Mouse (Mus musculus) MEL (cell line): ENCODE data around the gene Ppp1r1b. TPM values are rescaled to one million over a fixed set of nuclear protein-coding genes. Genes with fewer than 3 reads are reported as not detected.

Source experiments
- DNase-seq: peaks from one replicate; pipeline ENCODE4 v3.0.0; 2011; ENCODE audit warnings: low read depth, low spot score
- H3K27ac ChIP-seq: 2 replicates; pipeline ENCODE4 v1.5.1; 2012; ENCODE audit warnings: low read depth, mild to moderate bottlenecking, control low read depth, low read length, moderate library complexity; ENCODE audit not compliant: control insufficient read depth
- H3K27me3 ChIP-seq, 2 experiments: fragments of 150-350 bp in 1 of 2; sonication (generic) in 1 of 2; 2 replicates each; pipeline ENCODE4 v1.6.1; 2012; ENCODE audit warnings: low read length in 2 of 2, mild to moderate bottlenecking in 2 of 2, improper control_type of control experiment in 1 of 2, moderate library complexity in 1 of 2; ENCODE audit not compliant: insufficient read depth in 2 of 2, control insufficient read depth in 1 of 2
- H3K36me3 ChIP-seq, 2 experiments: 2 replicates each; pipeline ENCODE4 v1.6.1; 2012 to 2014; ENCODE audit warnings: low read length in 2 of 2, improper control_type of control experiment in 1 of 2, inconsistent platforms in 1 of 2, mild to moderate bottlenecking in 1 of 2; ENCODE audit not compliant: insufficient read depth in 2 of 2, control insufficient read depth in 1 of 2
- H3K4me1 ChIP-seq, 2 experiments: fragments of 150-350 bp in 1 of 2; sonication (generic) in 1 of 2; 2 replicates each; pipeline ENCODE4 v1.6.1; 2012; ENCODE audit warnings: low read length in 2 of 2, improper control_type of control experiment in 1 of 2, mild to moderate bottlenecking in 1 of 2; ENCODE audit not compliant: insufficient read depth in 2 of 2, control insufficient read depth in 1 of 2
- H3K4me3 ChIP-seq, 2 experiments: fragments of 150-350 bp in 1 of 2; sonication (generic) in 1 of 2; 2 replicates each; pipeline ENCODE4 v1.5.1; 2012; ENCODE audit warnings: low read depth in 2 of 2, low read length in 2 of 2, mild to moderate bottlenecking in 2 of 2, moderate library complexity in 2 of 2, control low read depth in 1 of 2, improper control_type of control experiment in 1 of 2; ENCODE audit not compliant: control insufficient read depth in 1 of 2, insufficient read depth in 1 of 2
- H3K79me2 ChIP-seq: 2 replicates; pipeline ENCODE4 v1.6.1; 2012; ENCODE audit warnings: mild to moderate bottlenecking, low read length, moderate library complexity; ENCODE audit not compliant: control insufficient read depth, poor library complexity, insufficient read depth
- H3K9ac ChIP-seq: 2 replicates; pipeline ENCODE4 v1.6.1; 2012; ENCODE audit warnings: low read depth, mild to moderate bottlenecking, control low read depth, low read length, moderate library complexity; ENCODE audit not compliant: control insufficient read depth, poor library complexity, severe bottlenecking
- H3K9me3 ChIP-seq: fragments of 150-350 bp; sonication (generic); replicated peaks from 2 replicates; pipeline ENCODE4 v1.6.1; 2012; ENCODE audit warnings: mild to moderate bottlenecking, low read length, improper control_type of control experiment, moderate library complexity; ENCODE audit not compliant: insufficient read depth
- BHLHE40 ChIP-seq: IDR thresholded peaks from 2 replicates; pipeline ENCODE4 v1.6.1; 2012; ENCODE audit warnings: low read depth, mild to moderate bottlenecking, inconsistent platforms, low read length, improper control_type of control experiment, borderline replicate concordance
- CHD1 ChIP-seq: IDR thresholded peaks from 2 replicates; pipeline ENCODE4 v1.6.1; 2012; ENCODE audit warnings: low read depth, mild to moderate bottlenecking, inconsistent platforms, low read length, improper control_type of control experiment
- CHD2 ChIP-seq: IDR thresholded peaks from 2 replicates; pipeline ENCODE4 v1.6.1; 2011; ENCODE audit warnings: low read length, improper control_type of control experiment
- CTCF ChIP-seq, 3 experiments: IDR thresholded peaks in 2 of 3; conservative IDR thresholded peaks in 1 of 3; 2 replicates each; pipeline ENCODE4 v1.5.1; 2011 to 2012; ENCODE audit warnings: low read length in 3 of 3, low read depth in 2 of 3, mild to moderate bottlenecking in 2 of 3, improper control_type of control experiment in 1 of 3, inconsistent platforms in 1 of 3, mixed read lengths in 1 of 3, moderate library complexity in 1 of 3; ENCODE audit not compliant: control insufficient read depth in 1 of 3, insufficient read depth in 1 of 3, poor library complexity in 1 of 3, severe bottlenecking in 1 of 3
- E2F4 ChIP-seq: IDR thresholded peaks from 2 replicates; pipeline ENCODE4 v1.6.1; 2011; ENCODE audit warnings: low read depth, low read length, improper control_type of control experiment, borderline replicate concordance
- ELF1 ChIP-seq: IDR thresholded peaks from 2 replicates; pipeline ENCODE4 v1.6.1; 2014; ENCODE audit warnings: low read depth, mild to moderate bottlenecking, inconsistent platforms, low read length, improper control_type of control experiment, moderate library complexity
- EP300 ChIP-seq, 2 experiments: IDR thresholded peaks; 2 replicates each; pipeline ENCODE4 v1.6.1; 2011; ENCODE audit warnings: improper control_type of control experiment in 2 of 2, low read length in 2 of 2, low read depth in 1 of 2, mild to moderate bottlenecking in 1 of 2
- ETS1 ChIP-seq: IDR thresholded peaks from 2 replicates; pipeline ENCODE4 v1.6.1; 2012; ENCODE audit warnings: low read depth, mild to moderate bottlenecking, inconsistent platforms, low read length, improper control_type of control experiment, moderate library complexity
- GABPA ChIP-seq: IDR thresholded peaks from 2 replicates; pipeline ENCODE4 v1.6.1; 2012; ENCODE audit warnings: low read depth, mild to moderate bottlenecking, inconsistent platforms, low read length, improper control_type of control experiment, moderate library complexity
- GATA1 ChIP-seq: IDR thresholded peaks from 2 replicates; pipeline ENCODE4 v1.6.1; 2011; ENCODE audit warnings: low read depth, low read length, improper control_type of control experiment
- HCFC1 ChIP-seq: IDR thresholded peaks from 2 replicates; pipeline ENCODE4 v1.6.1; 2012; ENCODE audit warnings: low read depth, mild to moderate bottlenecking, inconsistent platforms, low read length, improper control_type of control experiment, moderate library complexity
- JUND ChIP-seq: IDR thresholded peaks from 2 replicates; pipeline ENCODE4 v1.6.1; 2011; ENCODE audit warnings: low read depth, mild to moderate bottlenecking, improper control_type of control experiment, low read length
- KAT2A ChIP-seq: conservative IDR thresholded peaks from 2 replicates; pipeline ENCODE4 v1.6.1; 2012; ENCODE audit warnings: low read depth, low read length, improper control_type of control experiment, inconsistent platforms
- MAFK ChIP-seq: IDR thresholded peaks from 2 replicates; pipeline ENCODE4 v1.6.1; 2011; ENCODE audit warnings: low read depth, mild to moderate bottlenecking, low read length, improper control_type of control experiment, borderline replicate concordance
- MAX ChIP-seq: IDR thresholded peaks from 2 replicates; pipeline ENCODE4 v1.6.1; 2011; ENCODE audit warnings: low read length, improper control_type of control experiment
- MAZ ChIP-seq: IDR thresholded peaks from 2 replicates; pipeline ENCODE4 v1.6.1; 2012; ENCODE audit warnings: low read depth, mild to moderate bottlenecking, inconsistent platforms, low read length, improper control_type of control experiment
- MEF2A ChIP-seq: IDR thresholded peaks from 2 replicates; pipeline ENCODE4 v1.6.1; 2014; ENCODE audit warnings: low read depth, mild to moderate bottlenecking, inconsistent platforms, low read length, improper control_type of control experiment; ENCODE audit not compliant: poor library complexity, insufficient replicate concordance, severe bottlenecking; ENCODE audit errors: extremely low read depth
- MXI1 ChIP-seq: IDR thresholded peaks from 2 replicates; pipeline ENCODE4 v1.6.1; 2011; ENCODE audit warnings: mild to moderate bottlenecking, low read depth, low read length, improper control_type of control experiment
- MYC ChIP-seq: IDR thresholded peaks from 2 replicates; pipeline ENCODE4 v1.6.1; 2011; ENCODE audit warnings: low read depth, mild to moderate bottlenecking, low read length, improper control_type of control experiment, moderate library complexity
- NELFE ChIP-seq: IDR thresholded peaks from 2 replicates; pipeline ENCODE4 v1.6.1; 2011; ENCODE audit warnings: low read depth, low read length, improper control_type of control experiment
- NRF1 ChIP-seq: IDR thresholded peaks from 2 replicates; pipeline ENCODE4 v1.6.1; 2014; ENCODE audit warnings: low read depth, mild to moderate bottlenecking, inconsistent platforms, low read length, improper control_type of control experiment, moderate library complexity; ENCODE audit not compliant: poor library complexity, insufficient read depth, severe bottlenecking
- POLR2A ChIP-seq, 2 experiments: IDR thresholded peaks; 2 replicates each; pipeline ENCODE4 v1.6.1; 2011 to 2012; ENCODE audit warnings: low read length in 2 of 2, mild to moderate bottlenecking in 2 of 2, control low read depth in 1 of 2, improper control_type of control experiment in 1 of 2, low read depth in 1 of 2, moderate library complexity in 1 of 2; ENCODE audit not compliant: control insufficient read depth in 1 of 2, insufficient read depth in 1 of 2, poor library complexity in 1 of 2
- POLR2AphosphoS2 ChIP-seq: IDR thresholded peaks from 2 replicates; pipeline ENCODE4 v1.6.1; 2011; ENCODE audit warnings: low read length, improper control_type of control experiment
- POLR2AphosphoS5 ChIP-seq: IDR thresholded peaks from 2 replicates; pipeline ENCODE4 v1.6.1; 2012; ENCODE audit warnings: low read depth, borderline replicate concordance, mild to moderate bottlenecking, inconsistent platforms, low read length, moderate library complexity, mixed read lengths
- RAD21 ChIP-seq: IDR thresholded peaks from 2 replicates; pipeline ENCODE4 v1.6.1; 2011; ENCODE audit warnings: mild to moderate bottlenecking, low read depth, low read length, improper control_type of control experiment
- RCOR1 ChIP-seq: IDR thresholded peaks from 2 replicates; pipeline ENCODE4 v1.6.1; 2012; ENCODE audit warnings: low read depth, mild to moderate bottlenecking, inconsistent platforms, low read length, improper control_type of control experiment
- SMC3 ChIP-seq: IDR thresholded peaks from 2 replicates; pipeline ENCODE4 v1.6.1; 2011; ENCODE audit warnings: low read depth, low read length, improper control_type of control experiment
- TAL1 ChIP-seq: IDR thresholded peaks from 2 replicates; pipeline ENCODE4 v1.6.1; 2012; ENCODE audit warnings: mild to moderate bottlenecking, inconsistent platforms, low read length, moderate library complexity, mixed read lengths
- TBP ChIP-seq: IDR thresholded peaks from 2 replicates; pipeline ENCODE4 v1.8.0; 2011; ENCODE audit warnings: low read depth, low read length, improper control_type of control experiment
- TCF12 ChIP-seq: IDR thresholded peaks from 2 replicates; pipeline ENCODE4 v1.6.1; 2014; ENCODE audit warnings: low read depth, mild to moderate bottlenecking, inconsistent platforms, low read length, improper control_type of control experiment, moderate library complexity
- USF1 ChIP-seq: IDR thresholded peaks from 2 replicates; pipeline ENCODE4 v1.6.1; 2014; ENCODE audit warnings: low read depth, mild to moderate bottlenecking, inconsistent platforms, low read length, improper control_type of control experiment, moderate library complexity
- USF2 ChIP-seq, 2 experiments: IDR thresholded peaks; 2 replicates each; pipeline ENCODE4 v1.6.1; 2011 to 2012; ENCODE audit warnings: improper control_type of control experiment in 2 of 2, low read length in 2 of 2, borderline replicate concordance in 1 of 2, inconsistent platforms in 1 of 2, low read depth in 1 of 2, mild to moderate bottlenecking in 1 of 2; ENCODE audit not compliant: insufficient read depth in 1 of 2
- ZC3H11A ChIP-seq: IDR thresholded peaks from 2 replicates; pipeline ENCODE4 v1.6.1; 2012; ENCODE audit warnings: low read depth, mild to moderate bottlenecking, inconsistent platforms, low read length, improper control_type of control experiment
- ZMIZ1 ChIP-seq: IDR thresholded peaks from 2 replicates; pipeline ENCODE4 v1.6.1; 2012; ENCODE audit warnings: low read depth, mild to moderate bottlenecking, inconsistent platforms, low read length, improper control_type of control experiment, moderate library complexity
- ZNF384 ChIP-seq: IDR thresholded peaks from 2 replicates; pipeline ENCODE4 v1.6.1; 2012; ENCODE audit warnings: low read depth, mild to moderate bottlenecking, inconsistent platforms, low read length, improper control_type of control experiment
- polyA plus RNA-seq, 2 experiments: library from polyadenylated mRNA; stranded (reverse) in 1 of 2; unstranded in 1 of 2; fragments of >175 nt in 1 of 2; fragments of >200 nt in 1 of 2; gene quantifications; 2 replicates each; pipeline versions ENCODE4 v1.2.1 to v1.2.4; 2012; ENCODE audit warnings: low replicate concordance in 2 of 2, low read depth in 1 of 2; ENCODE audit not compliant: insufficient read length in 2 of 2, insufficient read depth in 1 of 2, missing spikeins in 1 of 2
- total RNA-seq: library from RNA; depleted of rRNA; stranded (reverse); fragments of 300-350 nt; gene quantifications from 2 replicates; pipeline ENCODE4 v1.2.3, GENCODE M21; 2012

The Ppp1r1b gene
- total and polyA plus RNA-seq, 3 experiments: 35.2 to 114 TPM; not detected in 1

GRCm38 (mm10) chr11:98358161-98359083 is 10.2 kb downstream of the Ppp1r1b start, which contains the start of gene Stard3:
TSS of gene Stard3 (plus strand) at chr11:98358368.
- Histone ChIP-seq H3K9ac (peak within 1 kb of the TSS; percentile 89), H3K79me2 (peaks cover 32% of the 10 kb centered on the region), H3K27me3 (no peaks in the 10 kb centered on the region), H3K36me3 (peaks cover 0 to 17% of the 10 kb centered on the region in 2 experiments; a peak in 2 of 4 replicates), H3K4me3 (peak within 1 kb of the TSS; percentile 83 to 89), H3K9me3 (no peaks in the 10 kb centered on the region), H3K4me1 (peaks cover 9 to 28% of the 10 kb centered on the region in 2 experiments), H3K27ac (peak within 1 kb of the TSS; percentile 87)
- DNase-seq: peak; percentile 98
- TF ChIP-seq EP300 (IDR thresholded peaks at IDR 0.05; ENCODE audit: low read depth in 1 of 2, low read length in 2 of 2) (no peak), KAT2A (no peak; the same call in 1 of the 2 replicates), ZC3H11A (no peak), ZMIZ1 (peak; percentile 97), RAD21 (no peak), E2F4 (peak; percentile 55; the same call in 1 of the 2 replicates), MEF2A (no peak), GATA1 (0 out of 2 replicates have a peak, but pooled peaks have one; percentile 13), MAFK (no peak), POLR2AphosphoS2 (peak; percentile 97), CHD1 (0 out of 2 replicates have a peak, but pooled peaks have one; percentile 57), GABPA (no peak), MYC (no peak), MAZ (no peak; the same call in none of the 2 replicates), HCFC1 (peak; percentile 84), BHLHE40 (no peak), USF2 (IDR thresholded peaks at IDR 0.05; ENCODE audit: borderline replicate concordance in 1 of 2, insufficient read depth in 1 of 2, low read depth in 1 of 2, low read length in 2 of 2) (no peak), NELFE (peak; percentile 95), TBP (peak; percentile 94), NRF1 (peak; percentile 72), MXI1 (peak; percentile 72), MAX (peak; percentile 52; the same call in 1 of the 2 replicates), CTCF (IDR thresholded peaks at IDR 0.05 in 2 of 3, conservative IDR thresholded peaks at IDR 0.05 in 1 of 3; ENCODE audit: control insufficient read depth in 1 of 3, insufficient read depth in 1 of 3, low read depth in 2 of 3, low read length in 3 of 3, poor library complexity in 1 of 3, severe bottlenecking in 1 of 3) (no peak), TAL1 (no peak), TCF12 (peak; percentile 66), USF1 (no peak), RCOR1 (no peak), POLR2A (IDR thresholded peaks at IDR 0.05; ENCODE audit: control insufficient read depth in 1 of 2, insufficient read depth in 1 of 2, low read depth in 1 of 2, low read length in 2 of 2, poor library complexity in 1 of 2) (peak; percentile 94 to 97), CHD2 (no peak), SMC3 (no peak), ELF1 (peak; percentile 71), JUND (no peak), ZNF384 (no peak), ETS1 (peak; percentile 30; the same call in 1 of the 2 replicates), POLR2AphosphoS5 (no peak)
